Mouse (Mus musculus): Measurements from ENCODE around the gene Rffl. TPM values are rescaled to one million over a fixed set of nuclear protein-coding genes. Genes with fewer than 3 reads are reported as not detected.

Rffl gene
- polyA plus RNA-seq, 1 experiment from 2014 or later = 6.3 TPM

GRCm38 (mm10) chr11:82854111-82854510, 16.9 kb downstream of the Rffl start:
- Histone ChIP-seq H3K27ac (replicated peaks) (no peak overlapping the region), H3K9ac (no peak overlapping the region), H3K9me3 (no peaks in the 10 kb centered on the region), H3K36me3 (no peaks in the 10 kb centered on the region), H3K4me2 (no peak overlapping the region), H3K4me1 (replicated peaks) (peaks cover 41% of the 10 kb centered on the region), H3K27me3 (no peaks in the 10 kb centered on the region), H3K4me3 (no peak overlapping the region)
- WGBS = 91% methylated on average over 6 of the region's 6 CpGs
- ATAC-seq (ENCODE audit: low read depth) = no peak

DNA sequence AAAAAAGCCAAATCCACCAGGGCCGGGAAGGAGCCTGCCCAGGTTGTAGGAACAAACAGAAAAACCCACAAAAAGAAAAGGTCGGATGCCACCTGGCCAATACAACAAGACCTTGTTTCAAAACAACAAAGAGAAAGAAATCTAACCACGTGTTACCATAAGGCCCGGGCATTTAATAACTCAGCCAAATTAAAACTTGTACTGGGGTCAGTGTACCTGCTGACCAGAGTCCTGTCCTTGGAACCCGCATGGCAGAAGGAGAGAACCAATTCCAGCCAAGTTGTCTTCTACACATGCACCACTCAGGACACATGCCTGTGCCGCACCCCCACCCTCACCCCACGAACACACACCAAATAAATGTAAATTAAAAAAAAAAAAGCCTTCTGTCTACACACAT, 18.1 kb downstream of the Rffl start:
- Histone ChIP-seq H3K9ac (no peak overlapping the region), H3K27me3 (no peaks in the 10 kb centered on the region), H3K36me3 (no peaks in the 10 kb centered on the region), H3K4me1 (replicated peaks) (peaks cover 41% of the 10 kb centered on the region), H3K4me2 (no peak overlapping the region), H3K4me3 (no peak overlapping the region), H3K9me3 (no peaks in the 10 kb centered on the region), H3K27ac (replicated peaks) (no peak overlapping the region)
- ATAC-seq (ENCODE audit: low read depth) = no peak
- WGBS = 92% methylated on average over 7 of the region's 7 CpGs

- Histone ChIP-seq H3K4me1 (replicated peaks) (peaks cover 45% of the 10 kb centered on the region), H3K4me2 (no peak overlapping the region), H3K27ac (replicated peaks) (no peak overlapping the region; the same call in 1 of the 2 replicates), H3K9me3 (no peaks in the 10 kb centered on the region), H3K9ac (no peak overlapping the region), H3K4me3 (no peak overlapping the region), H3K36me3 (no peaks in the 10 kb centered on the region), H3K27me3 (no peaks in the 10 kb centered on the region)
- no peak for ATAC-seq (ENCODE audit: low read depth)
- WGBS = 85% methylated on average over 10 of the region's 10 CpGs
Observed at GRCm38 (mm10) chr11:82852540-82852939, 18.5 kb downstream of the Rffl start.

DNA sequence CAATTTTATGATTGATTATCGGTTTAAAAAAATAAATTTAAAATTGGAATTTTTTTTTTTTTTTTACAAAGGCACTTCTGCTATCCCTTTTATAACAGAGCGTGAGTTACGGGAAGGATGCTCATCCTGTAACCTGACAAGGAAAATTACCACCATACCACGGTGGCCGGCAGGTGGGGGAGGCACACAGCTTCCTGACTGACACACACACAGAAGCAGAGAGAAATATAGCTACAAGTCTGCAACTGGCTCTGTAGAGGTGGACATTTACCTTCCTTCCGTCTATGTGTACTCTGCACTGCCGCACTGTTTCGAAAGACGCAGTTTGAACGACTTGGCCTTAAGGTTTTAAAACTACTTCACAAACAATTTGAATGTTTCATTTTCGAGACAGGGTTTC, 18.9 kb downstream of the Rffl start:
- peak overlapping the region; percentile 28; the same call in 1 of the 2 replicates for H3K4me2 ChIP-seq

DNA sequence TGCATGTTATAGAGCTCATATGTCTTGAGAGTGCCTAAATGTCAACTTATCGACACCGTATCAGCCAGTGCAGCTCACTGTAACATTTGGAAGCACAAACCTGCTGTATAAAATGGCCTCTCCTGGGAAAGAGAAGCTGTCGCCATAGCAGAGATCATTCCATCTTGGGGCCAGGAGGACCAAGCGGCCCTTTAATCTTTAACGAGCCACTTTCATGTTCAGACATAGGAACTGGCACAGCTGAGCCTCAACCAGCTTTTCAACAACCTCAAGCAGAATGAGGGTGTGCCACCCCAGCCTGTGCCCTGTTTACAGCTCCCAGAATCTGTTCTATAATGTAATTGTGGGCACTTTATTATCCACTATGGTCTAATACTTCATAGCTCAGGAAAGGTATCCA, 20.8 kb downstream of the Rffl start:
- Histone ChIP-seq H3K4me2 (no peak overlapping the region), H3K9ac (no peak overlapping the region), H3K27ac (replicated peaks) (peak overlapping the region; percentile 67), H3K27me3 (no peaks in the 10 kb centered on the region), H3K9me3 (no peaks in the 10 kb centered on the region), H3K4me3 (no peak overlapping the region), H3K4me1 (replicated peaks) (peaks cover 55% of the 10 kb centered on the region), H3K36me3 (no peaks in the 10 kb centered on the region)
- no peak for ATAC-seq (ENCODE audit: low read depth)
- WGBS = 47% methylated on average over 5 of the region's 5 CpGs

More for the DNA sequence above, 18.9 kb downstream of the Rffl start:
- Histone ChIP-seq H3K4me3 (no peak overlapping the region), H3K27ac (replicated peaks) (no peak overlapping the region; the same call in 1 of the 2 replicates), H3K27me3 (no peaks in the 10 kb centered on the region), H3K9ac (no peak overlapping the region), H3K36me3 (no peaks in the 10 kb centered on the region), H3K9me3 (no peaks in the 10 kb centered on the region), H3K4me1 (replicated peaks) (peaks cover 49% of the 10 kb centered on the region)
- ATAC-seq (ENCODE audit: low read depth) = no peak
- 80% methylated on average over 11 of the region's 11 CpGs for WGBS

GRCm38 (mm10) chr11:82847571-82848000, 23.4 kb downstream of the Rffl start:
- 27% methylated on average over 6 of the region's 6 CpGs for WGBS
- no peaks in the 10 kb centered on the region for H3K9me3 ChIP-seq

DNA sequence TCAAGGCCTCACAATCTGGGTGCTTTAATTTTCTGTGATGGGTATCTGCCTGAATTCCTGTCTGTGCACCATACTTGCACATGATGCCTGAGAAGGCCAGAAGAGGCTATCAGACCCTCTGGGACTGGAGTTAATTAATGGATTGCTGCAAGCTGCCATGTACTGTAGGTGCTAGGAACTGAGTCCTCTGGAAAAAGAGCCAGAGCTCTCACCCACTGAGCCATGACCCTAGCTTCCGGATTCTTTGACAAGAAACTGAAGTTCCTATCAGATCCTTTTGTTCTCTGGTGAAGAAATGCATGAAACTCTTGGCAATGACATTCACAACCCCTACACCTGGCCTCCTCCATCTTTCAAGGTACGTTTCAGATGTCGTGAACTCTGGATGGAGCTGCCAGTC, 24.1 kb downstream of the Rffl start:
- Histone ChIP-seq H3K36me3 (no peaks in the 10 kb centered on the region), H3K27ac (replicated peaks) (0 out of 2 replicates have a peak overlapping the region, but pooled peaks have one; percentile 28), H3K9ac (no peak overlapping the region), H3K4me2 (no peak overlapping the region), H3K4me3 (no peak overlapping the region), H3K9me3 (no peaks in the 10 kb centered on the region), H3K4me1 (replicated peaks) (peaks cover 58% of the 10 kb centered on the region), H3K27me3 (no peaks in the 10 kb centered on the region)
- ATAC-seq (ENCODE audit: low read depth) = no peak
- 81% methylated on average over 3 of the region's 3 CpGs for WGBS

More at GRCm38 (mm10) chr11:82847571-82848000, 23.4 kb downstream of the Rffl start:
- Histone ChIP-seq H3K4me3 (no peak overlapping the region), H3K4me1 (replicated peaks) (peaks cover 63% of the 10 kb centered on the region), H3K36me3 (no peaks in the 10 kb centered on the region), H3K9ac (no peak overlapping the region), H3K27me3 (no peaks in the 10 kb centered on the region), H3K4me2 (no peak overlapping the region), H3K27ac (replicated peaks) (peak overlapping the region; percentile 28)
- ATAC-seq (ENCODE audit: low read depth) = no peak

GRCm38 (mm10) chr11:82846079-82846436, 25.0 kb downstream of the Rffl start:
- Histone ChIP-seq H3K4me3 (0 out of 2 replicates have a peak overlapping the region, but pooled peaks have one; percentile 6), H3K36me3 (no peaks in the 10 kb centered on the region), H3K4me2 (peak overlapping the region; percentile 42), H3K9me3 (no peaks in the 10 kb centered on the region), H3K9ac (peak overlapping the region; percentile 58), H3K27ac (replicated peaks) (peak overlapping the region; percentile 64), H3K27me3 (no peaks in the 10 kb centered on the region), H3K4me1 (replicated peaks) (peaks cover 49% of the 10 kb centered on the region)
- 21% methylated on average over 4 of the region's 4 CpGs for WGBS
- no peak for ATAC-seq (ENCODE audit: low read depth)

DNA sequence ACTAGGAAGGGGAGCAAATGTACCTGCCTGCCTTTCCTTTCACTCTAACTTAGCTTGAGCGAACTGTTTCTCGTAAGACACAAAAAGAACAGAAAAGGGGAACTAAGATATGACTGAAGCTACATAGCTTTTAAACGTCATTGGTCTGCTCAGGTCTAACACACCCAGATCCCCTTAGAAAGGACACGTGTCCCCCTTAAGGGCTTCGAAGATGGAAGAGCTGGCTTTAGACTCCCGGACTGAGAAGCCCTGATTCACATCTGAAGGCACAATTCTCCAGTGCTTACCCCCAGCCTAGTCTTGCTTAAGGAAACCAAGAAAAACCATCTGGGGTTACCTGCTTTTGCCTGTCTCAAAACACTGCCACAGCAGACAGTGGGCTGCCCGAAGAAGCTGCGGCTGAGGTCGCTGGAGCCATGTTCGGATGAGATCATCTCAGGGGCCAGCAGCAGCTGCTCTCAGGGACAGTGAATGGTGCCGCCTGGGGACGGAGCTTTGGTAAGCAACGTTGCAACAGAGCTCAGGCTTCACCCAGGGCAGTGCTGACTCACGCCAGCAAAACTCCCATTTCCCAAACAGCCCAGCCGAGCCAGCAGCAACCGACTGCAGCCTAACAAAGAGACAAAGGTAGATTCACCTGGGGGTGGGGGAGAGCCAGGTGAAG, 25.5 kb downstream of the Rffl start:
- peak overlapping the region; percentile 58 for H3K9ac ChIP-seq
- no peaks in the 10 kb centered on the region for H3K9me3 ChIP-seq
- 32% methylated on average over 16 of the region's 16 CpGs for WGBS
- no peaks in the 10 kb centered on the region for H3K27me3 ChIP-seq
- no peaks in the 10 kb centered on the region for H3K36me3 ChIP-seq
- peak overlapping the region; percentile 6; the same call in 1 of the 2 replicates for H3K4me3 ChIP-seq
- peaks cover 45% of the 10 kb centered on the region for H3K4me1 ChIP-seq (replicated peaks)
- H3K4me2 ChIP-seq = peak overlapping the region; percentile 42
- H3K27ac ChIP-seq (replicated peaks) = peak overlapping the region; percentile 64
- ATAC-seq (ENCODE audit: low read depth) = peak; percentile 59; the same call in 1 of the 2 replicates

DNA sequence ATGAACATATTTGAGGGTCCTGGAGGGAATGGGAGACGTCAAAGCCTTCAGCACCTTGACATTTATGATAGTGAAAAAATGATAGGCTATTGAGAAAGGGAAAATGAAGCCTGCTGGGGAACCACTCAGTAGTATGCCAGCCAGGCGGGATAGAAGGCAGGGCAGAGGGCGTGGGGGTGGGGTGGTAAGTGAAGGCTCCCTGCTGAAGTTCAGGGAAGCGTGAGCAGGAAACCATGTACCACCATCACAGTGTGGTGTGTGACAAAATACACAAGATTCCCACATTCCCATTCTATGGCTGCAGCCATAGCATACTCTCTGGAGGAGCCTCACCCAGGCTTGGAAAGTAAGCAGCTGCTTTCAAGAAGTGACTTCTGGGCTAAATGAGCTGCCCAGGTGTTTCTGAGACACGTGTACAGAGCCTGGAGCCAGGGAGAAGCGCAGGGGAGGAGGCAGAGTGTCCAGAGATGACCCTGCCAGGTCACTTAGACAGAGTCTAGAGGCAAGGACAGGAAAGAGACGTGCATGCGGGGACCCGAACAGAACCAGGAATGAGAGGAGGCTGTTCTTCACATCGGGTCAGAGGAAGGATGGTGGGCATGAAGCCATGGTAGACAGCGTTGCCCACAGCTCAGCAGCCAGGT, 26.1 kb downstream of the Rffl start:
- ATAC-seq (ENCODE audit: low read depth) = no peak
- Histone ChIP-seq H3K27me3 (no peaks in the 10 kb centered on the region), H3K9ac (peak overlapping the region; percentile 58), H3K4me2 (no peak overlapping the region), H3K4me3 (no peak overlapping the region), H3K36me3 (no peaks in the 10 kb centered on the region), H3K4me1 (replicated peaks) (peaks cover 38% of the 10 kb centered on the region), H3K27ac (replicated peaks) (0 out of 2 replicates have a peak overlapping the region, but pooled peaks have one; percentile 38), H3K9me3 (no peaks in the 10 kb centered on the region)
- WGBS = 65% methylated on average over 11 of the region's 11 CpGs

GRCm38 (mm10) chr11:82838511-82838910, 32.5 kb downstream of the Rffl start:
- Histone ChIP-seq H3K4me3 (no peak overlapping the region), H3K4me1 (replicated peaks) (peaks cover 40% of the 10 kb centered on the region), H3K9ac (no peak overlapping the region), H3K27me3 (no peaks in the 10 kb centered on the region), H3K27ac (replicated peaks) (no peak overlapping the region; the same call in 1 of the 2 replicates), H3K9me3 (no peaks in the 10 kb centered on the region), H3K4me2 (peak overlapping the region; percentile 27; the same call in 1 of the 2 replicates), H3K36me3 (no peaks in the 10 kb centered on the region)
- no peak for ATAC-seq (ENCODE audit: low read depth)
- WGBS = 26% methylated on average over 5 of the region's 5 CpGs

DNA sequence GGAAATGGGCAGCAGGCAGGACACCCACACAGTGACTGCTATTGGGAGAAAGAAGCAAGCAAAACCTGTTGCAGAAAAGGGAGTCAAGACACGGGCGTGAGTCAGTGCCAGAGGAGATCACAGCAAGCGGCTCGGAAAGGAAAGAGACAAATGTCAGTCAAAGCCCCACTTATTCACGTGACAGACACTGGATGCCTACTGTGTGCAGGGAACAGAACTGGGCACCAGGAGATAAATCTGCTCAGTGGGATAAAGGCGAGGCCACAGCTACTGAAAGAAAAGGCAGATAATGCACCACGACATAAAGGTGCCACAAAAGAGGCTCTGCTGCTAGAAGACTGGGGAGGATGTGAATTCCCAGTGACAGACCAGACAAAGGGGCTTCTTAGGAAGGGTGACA, 33.2 kb downstream of the Rffl start:
- Histone ChIP-seq H3K9ac (peak overlapping the region; percentile 10; the same call in 1 of the 2 replicates), H3K27me3 (no peaks in the 10 kb centered on the region), H3K36me3 (no peaks in the 10 kb centered on the region), H3K27ac (replicated peaks) (0 out of 2 replicates have a peak overlapping the region, but pooled peaks have one; percentile 2), H3K4me1 (replicated peaks) (peaks cover 40% of the 10 kb centered on the region), H3K9me3 (no peaks in the 10 kb centered on the region), H3K4me3 (no peak overlapping the region), H3K4me2 (peak overlapping the region; percentile 27)
- 11% methylated on average over 7 of the region's 7 CpGs for WGBS
- ATAC-seq (ENCODE audit: low read depth) = no peak
